Mouse (Mus musculus): ENCODE measurements around the gene Tmem190.
"Not testable (repeated sequence)": the region's sequence is repeated elsewhere in the genome, so short reads cannot be mapped to it uniquely, and the experiment has no call there.

Gene Tmem190

DNA sequence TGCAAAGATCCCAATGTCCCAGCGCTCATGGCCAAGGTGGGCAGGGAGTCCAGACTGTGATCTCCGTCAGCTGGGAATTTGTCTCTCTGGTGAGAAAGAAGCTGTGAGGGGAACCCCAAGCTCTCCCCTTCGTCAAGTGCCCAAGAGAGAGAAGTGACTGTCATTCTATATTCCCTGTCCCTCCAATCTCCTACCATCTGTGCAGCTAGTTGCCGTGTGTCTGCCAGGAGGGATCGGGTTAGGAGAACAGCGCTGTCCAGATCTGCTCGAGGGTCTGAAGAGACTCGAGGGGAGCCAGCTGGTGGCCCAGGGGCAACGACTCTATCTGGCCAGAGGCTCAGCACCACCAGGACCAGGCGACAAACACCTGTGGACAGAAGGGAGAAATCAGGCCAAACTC is 6.6 kb upstream of the Tmem190 start:
- no peak for DNase-seq (ENCODE audit: low spot score in 2 of 2)

DNA sequence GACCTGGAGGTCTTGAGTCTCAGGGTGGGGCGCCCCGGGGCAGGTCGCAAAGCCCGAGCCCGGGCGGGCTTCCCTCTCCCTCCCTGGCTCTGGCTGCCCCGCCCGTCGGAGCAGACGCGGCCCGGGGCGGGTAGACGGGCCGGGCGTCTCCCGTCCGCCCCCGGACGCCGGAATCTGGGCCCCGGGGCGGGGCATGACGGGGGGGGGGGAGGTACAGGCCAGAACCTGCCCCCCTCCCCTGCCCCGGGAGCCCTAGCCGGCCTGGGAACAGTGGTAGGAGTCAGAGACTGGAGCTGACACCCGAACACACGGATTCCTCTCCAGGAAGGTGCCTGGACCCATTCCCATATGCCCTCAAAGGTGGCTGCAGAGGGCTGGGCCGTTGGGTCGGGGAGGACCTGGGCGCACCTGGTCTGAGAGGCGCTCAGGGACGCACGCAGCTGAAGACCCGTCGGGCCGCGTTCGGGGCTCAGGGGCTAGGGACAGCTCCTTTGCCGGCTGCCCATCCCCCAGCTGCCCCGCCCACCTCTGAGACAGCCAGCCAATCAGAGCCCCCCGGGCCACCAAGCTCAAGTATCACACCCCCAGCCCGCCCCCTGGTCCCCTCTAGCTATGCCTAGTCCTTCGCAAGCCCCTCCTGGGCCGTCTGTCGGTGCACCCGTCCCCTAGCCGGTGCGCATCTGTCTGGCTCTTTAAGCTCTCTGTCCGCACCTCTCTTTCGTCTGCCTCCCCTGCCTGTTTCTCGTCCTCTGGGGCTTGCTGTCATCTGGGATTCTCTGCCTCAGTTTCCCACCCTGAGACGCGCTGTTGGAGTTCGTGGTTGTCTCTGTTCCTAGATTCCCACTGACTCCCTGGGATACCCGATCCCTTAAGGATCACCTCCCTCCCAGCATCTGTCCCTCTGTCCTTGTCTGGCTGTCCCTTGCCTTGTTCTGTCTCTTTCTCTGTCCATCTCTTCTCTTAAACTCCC is 5.6 kb upstream of the Tmem190 start:
- no peak for DNase-seq (ENCODE audit: low spot score in 2 of 2)

DNA sequence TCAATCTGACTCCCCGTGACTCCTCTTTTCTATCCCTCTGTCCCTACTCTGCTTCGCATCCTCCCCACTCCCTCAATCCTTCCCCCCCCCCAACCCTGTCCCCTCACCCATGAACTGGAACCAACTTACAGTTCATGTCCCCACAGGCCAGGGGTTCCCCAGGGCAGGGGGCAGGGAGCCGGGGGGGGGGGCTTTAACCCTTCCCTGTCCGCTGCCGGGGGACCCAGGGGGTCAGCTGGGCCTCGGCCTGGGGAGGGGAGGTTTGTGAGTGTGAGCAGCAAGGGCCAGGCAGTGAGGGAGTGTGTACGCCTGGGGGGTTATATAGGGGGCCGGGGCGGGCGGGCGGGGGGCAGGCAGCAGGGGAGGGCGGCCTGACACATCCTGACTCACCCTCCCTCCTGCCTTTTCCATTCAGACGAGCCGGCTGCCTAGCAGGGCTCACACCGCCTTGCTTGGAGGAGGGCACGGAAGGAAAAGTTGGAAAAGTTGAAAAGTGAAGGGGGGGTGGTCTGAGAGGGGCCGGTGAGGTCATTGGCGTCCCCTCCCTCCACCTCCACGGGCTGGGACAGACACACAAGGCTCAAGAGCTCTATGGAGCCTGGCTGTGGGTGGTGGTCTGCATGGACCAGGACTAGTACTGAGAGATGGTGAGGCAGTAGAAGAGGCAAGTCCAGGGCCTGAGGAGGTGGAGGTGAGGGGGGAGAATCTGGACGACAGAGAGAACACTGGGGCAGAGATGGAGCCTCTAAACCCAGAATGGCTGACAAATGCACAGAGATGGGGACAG is 4.7 kb upstream of the Tmem190 start:
- no peak for DNase-seq (ENCODE audit: low spot score in 2 of 2)

DNA sequence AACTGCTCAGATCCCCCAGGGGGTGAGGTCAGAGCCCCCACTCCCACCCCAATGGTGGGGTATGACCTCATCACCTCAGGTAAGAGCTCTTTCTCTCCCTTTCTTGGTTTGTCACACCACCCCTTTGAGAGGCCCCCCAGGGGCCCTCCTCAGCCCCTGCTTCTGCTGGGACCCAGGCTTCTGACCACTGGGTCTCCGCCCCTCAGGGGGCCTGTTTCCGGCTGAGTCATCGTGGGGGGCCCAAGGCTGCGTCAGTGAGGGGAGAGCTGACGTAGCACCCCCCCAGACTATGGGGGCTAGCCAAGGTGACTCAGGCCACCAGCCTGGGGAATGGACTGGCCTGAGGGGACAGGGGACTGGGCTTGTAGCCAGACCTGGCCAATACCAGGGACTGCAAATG is 2.8 kb upstream of the Tmem190 start:
- no peak for DNase-seq (ENCODE audit: low spot score in 2 of 2)

DNA sequence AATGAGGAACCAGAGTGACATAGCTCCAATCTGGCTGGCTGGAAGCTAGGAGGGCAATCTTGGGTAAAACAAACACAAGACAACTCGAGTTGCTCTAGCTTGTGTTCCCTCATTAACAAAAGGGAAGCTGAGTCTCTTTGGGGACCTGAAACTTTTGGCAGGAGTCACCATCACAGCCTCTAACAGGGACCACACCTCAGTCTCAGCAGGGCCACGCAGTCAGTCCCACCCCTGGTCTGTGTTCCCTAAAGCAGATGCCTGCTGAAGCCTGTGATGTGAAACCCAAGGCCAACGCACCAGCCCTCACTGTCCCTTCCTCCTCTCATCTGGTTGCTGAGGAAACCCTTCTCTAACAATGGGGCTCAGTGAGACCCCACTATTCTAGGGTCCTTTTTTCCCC is 607 bp upstream of the Tmem190 start:
- no peak for DNase-seq (ENCODE audit: low spot score in 2 of 2)

DNA sequence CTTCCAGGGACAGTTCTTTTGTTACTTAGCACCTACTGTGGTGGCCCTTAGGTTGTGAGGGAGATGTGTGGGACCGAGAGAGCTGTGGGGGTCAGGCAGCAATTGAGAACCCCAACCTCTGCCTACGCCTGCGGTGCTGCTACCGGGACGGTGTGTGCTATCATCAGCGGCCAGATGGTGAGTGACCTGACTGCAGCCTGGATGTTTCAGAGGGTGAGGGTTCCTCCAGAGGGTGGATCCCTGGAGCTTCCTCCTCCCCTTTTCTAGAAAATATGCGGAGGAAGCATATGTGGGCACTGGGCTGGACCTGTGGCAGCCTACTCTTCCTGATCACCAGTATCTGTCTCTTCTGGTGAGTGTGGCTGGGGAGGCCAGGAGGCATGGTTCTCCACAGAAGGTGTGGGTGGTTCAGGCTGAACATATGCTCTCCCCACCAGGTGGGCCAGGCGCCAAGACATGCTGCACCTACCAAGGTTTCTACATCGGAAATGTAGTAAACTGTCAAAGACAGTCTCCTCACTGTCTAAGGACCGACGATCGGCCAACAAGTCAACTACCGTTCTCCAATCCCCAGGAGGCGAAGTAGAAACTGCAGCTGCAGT is 1.0 kb downstream of the Tmem190 start:
- DNase-seq (ENCODE audit: low spot score in 2 of 2) = no peak

DNA sequence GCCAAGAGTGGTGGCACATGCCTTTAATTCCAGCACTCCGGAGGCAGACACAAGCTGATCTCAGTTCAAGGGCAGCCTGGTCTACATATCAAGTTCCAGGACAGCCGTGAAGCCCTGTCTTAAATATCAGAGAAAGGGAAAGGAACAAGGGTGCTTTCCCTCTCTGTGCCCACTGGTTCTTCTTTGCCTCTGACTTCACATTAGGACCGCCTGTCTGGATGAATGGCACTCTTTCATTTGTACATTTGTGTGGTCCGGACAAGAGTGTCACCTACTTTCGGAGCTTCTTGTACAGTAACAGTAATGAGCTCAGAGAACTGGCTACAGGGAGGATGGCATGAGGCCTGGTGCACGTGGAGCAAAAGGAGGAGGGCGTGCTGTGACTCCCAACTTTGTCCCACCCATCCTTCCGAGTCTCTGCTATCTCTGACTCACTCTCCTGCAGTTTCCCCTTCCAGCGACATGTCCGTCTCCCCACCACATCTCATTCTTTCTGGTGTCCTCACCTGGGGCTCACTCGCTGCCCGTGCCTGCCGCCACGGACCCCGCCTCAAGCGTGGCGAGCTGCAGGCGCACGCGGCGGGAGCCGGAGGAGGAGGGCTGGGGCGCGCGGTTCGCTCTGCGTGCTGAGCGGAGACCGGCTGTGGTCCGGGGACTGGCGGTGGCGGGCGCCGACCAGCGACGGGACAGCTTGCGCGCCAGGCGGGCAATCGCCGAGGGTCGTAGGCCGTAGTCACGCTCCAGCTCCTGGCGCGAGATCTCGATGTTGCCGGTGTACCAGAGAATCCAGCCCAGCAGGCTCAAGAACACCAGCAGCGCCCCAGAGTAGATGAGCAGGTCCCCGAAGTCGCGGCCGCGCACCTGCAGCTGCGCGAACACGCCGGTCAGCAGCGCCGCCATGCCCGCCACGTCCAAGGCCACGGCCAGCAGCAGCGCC is 6.0 kb downstream of the Tmem190 start:
- DNase-seq (ENCODE audit: low spot score in 2 of 2) = peak in 1 of 2 experiments; percentile 31

DNA sequence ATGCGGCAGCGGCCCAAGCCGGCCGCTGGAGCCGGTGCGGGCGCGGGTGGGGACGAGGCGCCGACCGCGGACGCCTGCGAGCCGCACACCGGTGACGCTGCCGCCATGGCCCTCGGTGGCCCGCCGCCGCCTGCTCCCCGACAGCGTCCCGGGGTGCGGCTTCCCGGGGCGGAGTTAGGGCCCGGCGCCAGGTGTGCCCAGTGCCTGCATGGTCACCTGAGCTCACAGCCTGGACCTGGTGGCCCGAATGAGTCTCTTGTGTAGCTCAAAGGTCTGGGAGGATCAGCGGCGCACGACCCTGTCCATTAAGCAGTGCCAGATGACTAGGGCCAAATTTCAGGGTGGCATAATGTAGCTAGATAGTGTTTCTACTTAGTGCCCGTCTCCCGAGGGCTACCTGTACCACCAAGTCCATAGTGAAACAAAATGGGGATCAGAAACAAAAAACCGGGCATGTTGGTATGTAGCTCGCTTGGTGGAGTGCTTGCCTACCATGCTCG is 6.7 kb downstream of the Tmem190 start, which contains the start of gene Tmem238:
TSS of gene Tmem238 (minus strand) at position 221 of the 500 bp plus-strand sequence.
- no peak for DNase-seq (ENCODE audit: low spot score in 2 of 2)

DNA sequence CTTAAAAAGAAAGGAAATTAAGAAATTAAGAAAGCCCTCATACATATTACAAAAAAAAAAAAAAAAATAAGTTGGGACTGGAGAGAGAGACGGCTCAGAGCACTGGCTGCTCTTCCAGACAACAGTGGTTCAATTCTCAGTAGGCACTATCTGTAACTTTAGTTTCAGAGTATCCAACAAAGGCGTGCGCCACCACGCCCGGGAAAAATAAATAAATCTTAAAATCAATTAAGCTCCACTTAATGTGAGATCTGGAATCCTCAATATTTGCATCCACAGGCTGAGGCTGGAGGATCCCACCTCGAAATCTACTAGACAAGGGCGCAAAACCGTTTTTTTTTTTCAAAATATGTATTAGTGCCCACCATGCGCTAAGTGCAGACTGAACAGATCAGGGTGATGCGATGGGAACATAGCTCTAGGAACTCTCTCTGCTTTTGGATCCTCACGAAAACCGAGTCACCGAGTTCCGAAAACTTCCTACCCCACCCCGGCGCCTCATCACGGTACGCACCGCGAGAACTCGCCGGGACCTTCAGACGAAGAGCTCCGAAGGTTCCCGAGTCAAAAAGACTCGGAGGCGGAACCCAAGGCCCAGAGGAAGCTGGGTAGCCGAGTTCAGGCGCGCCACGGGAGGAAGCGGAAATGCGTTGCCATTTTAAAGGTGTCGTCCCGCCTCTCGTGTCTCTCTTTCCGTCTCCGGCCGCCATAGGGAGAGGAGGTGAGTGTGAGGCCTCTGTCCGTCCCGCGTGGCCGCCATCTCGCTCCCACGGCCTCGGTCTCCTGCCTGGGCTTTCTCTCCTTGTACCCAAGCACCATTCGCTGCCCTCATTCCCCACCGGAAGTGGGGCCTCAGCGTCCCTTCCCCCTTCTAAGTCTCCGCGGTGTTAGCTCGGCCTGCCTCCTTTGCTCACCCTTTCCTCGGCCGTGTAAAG is 9.8 kb downstream of the Tmem190 start, which contains the start of gene Rpl28:
TSS of gene Rpl28 (plus strand) at position 597 of the 935 bp plus-strand sequence.
- peak; percentile 88 to 92 for DNase-seq (ENCODE audit: low spot score in 2 of 2)

DNA sequence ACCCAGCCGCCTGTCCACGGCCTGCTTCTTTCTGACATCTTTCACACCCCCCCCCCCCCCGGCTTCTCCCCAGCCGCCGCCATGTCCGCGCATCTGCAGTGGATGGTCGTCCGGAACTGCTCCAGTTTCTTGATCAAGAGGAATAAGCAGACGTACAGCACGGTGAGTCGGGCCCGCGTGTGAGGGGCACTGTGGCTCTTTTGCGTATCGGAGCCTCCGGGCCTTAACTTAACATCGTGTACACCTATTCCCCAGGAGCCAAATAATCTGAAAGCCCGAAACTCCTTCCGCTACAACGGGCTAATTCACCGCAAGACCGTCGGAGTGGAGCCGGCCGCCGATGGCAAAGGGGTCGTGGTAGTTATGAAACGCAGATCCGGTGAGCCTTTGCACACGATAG is 10.5 kb downstream of the Tmem190 start:
- not testable (repeated sequence) for DNase-seq (ENCODE audit: low spot score in 2 of 2)

DNA sequence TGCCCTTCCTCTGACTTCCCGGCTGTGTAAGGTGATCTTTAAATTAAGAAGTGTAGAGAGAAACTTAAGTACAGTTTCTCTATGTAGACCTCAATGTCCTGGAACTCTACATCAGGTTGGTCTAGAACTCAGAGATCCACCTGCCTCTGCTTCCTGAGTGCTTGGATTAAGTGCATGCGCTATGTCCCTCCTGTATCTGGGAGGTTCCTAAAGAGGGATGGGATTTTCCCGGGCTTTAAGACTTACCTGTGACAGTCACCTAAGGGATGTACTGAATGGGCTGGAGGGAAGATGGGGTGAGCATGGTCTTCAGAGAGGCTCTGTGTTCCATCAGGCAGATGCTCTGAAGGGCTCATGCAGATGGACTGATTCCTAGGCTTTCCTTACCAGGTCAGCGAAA is 10.9 kb downstream of the Tmem190 start:
- DNase-seq (ENCODE audit: low spot score in 2 of 2) = no peak

DNA sequence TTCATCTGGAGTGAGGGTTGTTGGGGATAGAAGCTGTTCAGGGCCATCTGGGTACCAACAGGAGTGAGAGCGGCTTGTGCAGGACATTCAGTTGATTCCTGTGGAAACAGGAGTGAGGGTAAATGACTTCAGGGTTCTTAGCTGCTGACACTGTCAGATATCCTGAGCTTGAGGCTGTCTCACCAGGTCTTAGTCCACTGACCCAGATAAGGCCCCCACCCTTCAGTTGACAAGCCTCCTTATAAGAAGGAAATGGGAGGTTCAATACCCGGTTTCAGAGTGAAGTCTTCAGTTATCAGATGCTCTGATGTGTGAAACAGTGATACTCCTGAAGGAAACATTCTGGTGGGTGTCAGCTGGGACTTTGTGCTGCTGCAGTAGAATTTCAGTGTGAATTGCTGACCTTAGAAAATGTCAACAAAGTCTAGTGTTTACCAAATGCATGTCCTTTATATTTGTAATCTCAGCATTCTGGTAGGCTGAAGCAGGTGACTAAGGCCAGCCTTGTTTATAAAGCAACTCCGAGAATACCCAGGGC is 12.0 kb downstream of the Tmem190 start:
- DNase-seq (ENCODE audit: low spot score in 2 of 2) = no peak

DNA sequence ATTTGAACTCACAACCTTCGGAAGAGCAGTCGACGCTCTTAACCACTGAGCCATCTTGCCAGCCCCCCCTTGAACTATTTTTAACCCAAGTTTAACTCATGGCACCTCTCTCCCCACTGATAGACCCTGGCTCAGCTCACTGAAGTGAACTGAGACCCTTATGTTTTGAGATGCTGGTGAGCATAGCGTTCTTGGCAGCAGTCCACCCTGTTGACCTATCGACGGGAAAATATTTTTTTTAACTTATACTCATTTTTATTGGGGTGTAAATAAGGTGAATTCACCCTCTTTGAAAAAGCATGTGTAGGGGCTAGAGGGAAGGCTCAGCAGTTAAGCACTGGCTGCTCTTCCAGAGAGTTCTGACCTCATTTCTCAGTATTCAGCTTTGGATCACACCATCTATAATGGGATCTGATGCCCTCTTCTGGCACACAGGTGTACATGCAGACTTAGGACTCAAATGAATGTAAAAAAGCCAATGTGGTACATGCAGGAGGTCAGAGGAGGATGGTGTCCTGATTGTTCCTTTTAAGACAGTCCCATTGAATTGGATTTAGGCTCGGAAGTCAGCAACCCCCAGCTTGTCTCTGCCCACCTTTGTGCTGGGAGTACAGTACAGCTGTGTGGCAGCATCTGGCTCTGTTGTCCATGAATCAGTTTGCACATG is 13.2 kb downstream of the Tmem190 start:
- DNase-seq (ENCODE audit: low spot score in 2 of 2) = no peak

DNA sequence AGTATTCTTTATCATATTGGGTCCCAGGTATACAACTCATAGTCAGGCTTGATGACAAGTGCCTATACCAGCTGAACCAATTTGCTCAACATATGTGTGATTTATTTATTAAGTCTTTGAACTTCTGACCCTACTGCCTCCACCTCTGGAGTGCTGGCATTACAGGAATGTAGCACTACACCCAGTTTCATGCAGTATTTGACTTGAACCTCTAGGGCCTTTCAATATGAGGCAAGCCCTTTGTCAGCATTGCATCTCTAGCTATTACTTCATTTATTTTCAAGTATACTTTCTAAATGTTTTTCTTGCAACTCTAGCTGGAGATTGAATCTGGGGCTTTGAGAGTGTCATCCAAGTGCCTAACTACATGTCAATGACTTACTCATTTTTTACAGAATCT is 19.5 kb downstream of the Tmem190 start:
- DNase-seq (ENCODE audit: low spot score in 2 of 2) = no peak

DNA sequence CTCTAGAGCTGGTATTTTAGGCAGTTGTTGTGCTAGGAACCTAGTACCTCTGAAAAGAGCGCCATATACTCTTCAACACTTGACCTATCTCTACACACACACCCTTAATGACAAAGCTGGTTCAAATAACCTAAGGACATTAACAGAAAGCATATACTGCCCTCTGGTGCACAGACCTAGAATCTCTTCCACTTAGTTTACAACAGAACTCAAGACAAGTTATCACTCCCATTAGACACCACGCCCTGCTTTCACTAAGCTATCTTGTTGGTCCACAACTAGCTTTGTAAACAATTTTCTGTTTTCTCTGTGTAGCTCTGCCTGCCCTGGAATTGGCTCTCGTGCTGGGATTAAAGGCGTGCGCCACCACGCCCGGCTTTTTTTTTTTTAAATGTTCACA is 24.0 kb downstream of the Tmem190 start:
- no peak for DNase-seq (ENCODE audit: low spot score in 2 of 2)

DNA sequence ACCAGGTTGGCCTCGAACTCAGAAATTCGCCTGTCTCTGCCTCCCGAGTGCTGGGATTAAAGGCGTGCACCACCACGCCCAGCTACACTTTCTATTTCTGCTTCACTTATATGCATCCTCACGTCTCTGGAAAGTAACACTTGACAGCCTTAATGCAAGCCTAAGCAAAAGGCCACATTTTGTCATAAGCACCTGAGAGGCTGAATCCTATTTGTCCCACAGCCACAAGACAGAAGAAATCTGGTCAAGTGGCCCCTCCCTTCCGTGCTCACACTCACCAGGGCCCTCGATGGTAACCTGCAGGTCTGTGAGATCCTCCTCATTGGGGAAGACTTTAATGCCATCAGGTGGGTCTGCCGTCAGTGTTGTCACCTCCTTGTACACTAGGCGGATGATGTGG is 28.4 kb downstream of the Tmem190 start:
- not testable (repeated sequence) for DNase-seq (ENCODE audit: low spot score in 2 of 2)

DNA sequence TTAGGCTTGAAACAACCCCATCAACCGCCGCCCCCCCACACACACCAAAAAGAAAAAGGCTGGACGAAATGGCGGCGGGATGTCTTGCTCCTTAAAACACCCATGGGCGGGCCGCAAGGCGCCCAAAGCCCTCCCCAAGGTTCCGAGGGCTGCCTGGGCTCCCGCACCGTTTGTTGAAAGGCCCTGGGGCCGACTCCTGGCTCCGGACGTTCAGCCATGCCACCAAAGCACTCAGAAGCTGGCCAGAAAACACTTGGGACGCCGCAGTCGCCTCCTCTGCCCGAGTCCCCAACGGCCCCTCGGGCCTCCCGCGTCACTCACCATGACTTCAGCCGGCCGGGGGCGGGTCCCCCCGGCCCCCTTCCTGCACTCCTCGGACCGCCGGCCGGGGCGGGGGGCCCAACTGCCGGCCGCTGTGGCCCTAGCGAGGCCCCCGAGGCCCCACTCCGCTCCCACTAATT is 29.1 kb downstream of the Tmem190 start:
- DNase-seq (ENCODE audit: low spot score in 2 of 2) = no peak

DNA sequence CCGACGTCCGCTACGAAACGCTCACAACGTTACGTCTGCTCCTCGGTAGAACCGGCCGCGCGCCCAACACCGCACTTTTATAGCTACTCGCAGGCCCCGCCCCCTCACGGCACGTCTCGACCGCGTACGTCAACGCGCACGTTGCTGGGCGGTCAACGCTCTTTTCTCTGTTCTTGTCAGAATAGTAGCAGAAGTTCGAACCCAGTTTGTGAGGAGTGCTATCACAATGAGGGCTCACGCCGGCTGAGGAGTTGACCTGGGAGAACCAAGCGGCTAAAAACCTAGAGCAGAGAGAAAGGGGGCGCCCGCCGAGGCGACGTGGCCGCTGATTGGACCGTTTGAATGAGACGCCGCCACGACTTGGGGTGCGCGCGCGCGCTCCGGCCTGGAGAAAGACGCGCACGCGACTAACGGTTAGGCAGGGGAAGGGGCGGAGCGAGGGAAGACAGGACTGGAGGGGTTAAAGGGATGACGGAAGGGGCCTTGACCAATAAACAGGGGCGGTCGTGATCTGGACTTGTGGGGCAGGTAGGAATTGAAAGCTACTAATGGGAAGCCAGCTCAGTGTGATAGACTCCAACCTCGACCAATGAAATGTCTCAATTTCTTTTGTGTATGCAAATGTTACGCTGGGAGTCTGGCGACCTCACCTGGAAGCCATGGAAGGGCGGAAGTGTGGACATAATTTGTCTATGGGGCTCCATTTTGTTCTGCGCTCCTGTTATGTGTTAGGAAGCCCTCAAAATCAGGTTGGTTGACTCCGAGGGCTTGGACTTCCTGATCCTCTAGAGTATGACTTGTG is 29.8 kb downstream of the Tmem190 start, which contains the start of gene Ube2s:
TSS of gene Ube2s (minus strand) at position 288 of the 802 bp plus-strand sequence.
- DNase-seq (ENCODE audit: low spot score in 2 of 2) = peak; percentile 95 to 96

Data from frontal cortex, postnatal 25 days (tissue).